9 mouse cellular contexts compared by ENCODE assay signal in the genomic region with DNA sequence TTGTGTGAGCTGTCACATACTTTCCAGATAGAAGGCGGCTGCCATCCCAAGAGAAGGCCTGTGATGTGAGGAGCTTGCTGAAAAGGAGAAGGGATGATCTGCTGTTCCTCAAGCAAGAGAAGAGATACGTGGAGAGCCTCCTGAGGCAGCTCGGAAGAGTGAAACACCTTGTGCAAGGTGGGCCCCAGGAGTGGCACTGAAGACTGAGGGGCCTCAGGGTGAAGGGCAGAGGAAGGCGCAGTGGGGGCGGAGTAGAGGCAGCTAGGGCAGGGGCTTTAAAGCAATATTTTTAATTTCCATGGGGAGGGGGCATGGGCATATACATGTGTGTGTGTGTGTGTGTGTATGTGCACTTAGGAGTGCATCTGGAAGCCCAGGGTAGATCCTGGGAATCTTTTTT. TPM values are rescaled to one million over a fixed set of nuclear protein-coding genes. Genes with fewer than 3 reads are reported as not detected.
DNase-seq lines count a peak whose midpoint lies in the region; ATAC-seq and TF ChIP-seq lines count a peak whose summit lies in the region.
"Had no signal": no experiment of that assay in that cellular context is flagged by ENCODE, and none has a peak within 500 bp of the region (broad histone marks: within the 10 kb centered on the region; RNA-seq: fewer than 3 reads in every experiment).

No protein-coding gene starts in this region.

- DNase-seq in lung, embryonic 14.5 days: no peak
- DNase-seq in lung, postnatal 25 days (ENCODE audit: low spot score): no peak
- no peak for DNase-seq in spleen, postnatal 10 days (ENCODE audit: low spot score in 2 of 2)
- DNase-seq in gastrocnemius, postnatal 25 days: no peak
- DNase-seq: layer of hippocampus, postnatal 36 days had no signal

- H3K4me2 ChIP-seq in lung, embryonic 14.5 days: peak overlapping the region; percentile 57
- H3K4me2 ChIP-seq in forebrain, embryonic 15.5 days (replicated peaks): peak overlapping the region; percentile 68
- H3K4me2 ChIP-seq in limb, embryonic 13.5 days (replicated peaks): peak overlapping the region; percentile 61
- H3K4me2 ChIP-seq in neural tube, embryonic 15.5 days: peak overlapping the region; percentile 74

- ATAC-seq in lung, embryonic 14.5 days (ENCODE audit: insufficient read depth): peak; percentile 16; the same call in 1 of the 2 replicates
- no peak for ATAC-seq in forebrain, embryonic 15.5 days (replicated peaks)
- no peak for ATAC-seq in limb, embryonic 13.5 days (ENCODE audit: low FRiP score, low read depth)
- no peak for ATAC-seq in neural tube, embryonic 15.5 days (ENCODE audit: low FRiP score)

- H3K9ac ChIP-seq in lung, embryonic 14.5 days: no peak overlapping the region
- 0 out of 2 replicates have a peak overlapping the region, but pooled peaks have one; percentile 33 for H3K9ac ChIP-seq in forebrain, embryonic 15.5 days (replicated peaks)
- H3K9ac ChIP-seq in limb, embryonic 13.5 days: no peak overlapping the region
- 0 out of 2 replicates have a peak overlapping the region, but pooled peaks have one; percentile 26 for H3K9ac ChIP-seq in neural tube, embryonic 15.5 days (replicated peaks)

- peaks cover 30% of the 10 kb centered on the region for H3K36me3 ChIP-seq in lung, embryonic 14.5 days (ENCODE audit: insufficient read depth)
- H3K36me3 ChIP-seq in forebrain, embryonic 15.5 days: no peaks in the 10 kb centered on the region
- peaks cover 15% of the 10 kb centered on the region for H3K36me3 ChIP-seq in limb, embryonic 13.5 days
- no peaks in the 10 kb centered on the region for H3K36me3 ChIP-seq in neural tube, embryonic 15.5 days

- H3K9me3 ChIP-seq in lung, embryonic 14.5 days (ENCODE audit: low read depth, low read length): no peaks in the 10 kb centered on the region
- no peaks in the 10 kb centered on the region for H3K9me3 ChIP-seq in forebrain, embryonic 15.5 days
- H3K9me3 ChIP-seq in limb, embryonic 13.5 days: no peaks in the 10 kb centered on the region
- no peaks in the 10 kb centered on the region for H3K9me3 ChIP-seq in neural tube, embryonic 15.5 days (replicated peaks)
- H3K9me3 ChIP-seq: G1E had no signal

- no peak overlapping the region for H3K27ac ChIP-seq in lung, embryonic 14.5 days (ENCODE audit: low read depth)
- H3K27ac ChIP-seq in forebrain, embryonic 15.5 days (replicated peaks): no peak overlapping the region
- no peak overlapping the region for H3K27ac ChIP-seq in limb, embryonic 13.5 days
- H3K27ac ChIP-seq in neural tube, embryonic 15.5 days (replicated peaks): no peak overlapping the region

- no peaks in the 10 kb centered on the region for H3K4me1 ChIP-seq in lung, embryonic 14.5 days (ENCODE audit: insufficient read depth)
- H3K4me1 ChIP-seq in forebrain, embryonic 15.5 days: peaks cover 7% of the 10 kb centered on the region
- peaks cover 11% of the 10 kb centered on the region for H3K4me1 ChIP-seq in limb, embryonic 13.5 days
- peaks cover 10% of the 10 kb centered on the region for H3K4me1 ChIP-seq in neural tube, embryonic 15.5 days

- WGBS in lung, embryonic 14.5 days: 67% methylated on average over 5 of the region's 5 CpGs
- WGBS in forebrain, embryonic 15.5 days: 85% methylated on average over 5 of the region's 5 CpGs
- 88% methylated on average over 5 of the region's 5 CpGs for WGBS in limb, embryonic 13.5 days
- 90% methylated on average over 5 of the region's 5 CpGs for WGBS in neural tube, embryonic 15.5 days

- H3K4me3 ChIP-seq in lung, embryonic 14.5 days (ENCODE audit: low read depth, low read length): no peak overlapping the region
- peak overlapping the region; percentile 35 for H3K4me3 ChIP-seq in forebrain, embryonic 15.5 days
- 0 out of 2 replicates have a peak overlapping the region, but pooled peaks have one; percentile 32 for H3K4me3 ChIP-seq in limb, embryonic 13.5 days
- peak overlapping the region; percentile 37 for H3K4me3 ChIP-seq in neural tube, embryonic 15.5 days (replicated peaks)

- H3K27me3 ChIP-seq in lung, embryonic 14.5 days (ENCODE audit: insufficient read depth, low read length): no peaks in the 10 kb centered on the region
- no peaks in the 10 kb centered on the region for H3K27me3 ChIP-seq in forebrain, embryonic 15.5 days
- H3K27me3 ChIP-seq in limb, embryonic 13.5 days: no peaks in the 10 kb centered on the region
- no peaks in the 10 kb centered on the region for H3K27me3 ChIP-seq in neural tube, embryonic 15.5 days (replicated peaks)

- TF ChIP-seq CTCF in lung, embryonic 14.5 days (IDR thresholded peaks at IDR 0.05; ENCODE audit: low read depth): no peak

RNA-seq across cellular contexts. Expression of a gene that starts 35.1 kb away (rescaled TPM):
- polyA plus RNA-seq in lung, embryonic 14.5 days (2014; fragmentation: Nextera tagmentation; extraction: Ambion mirVana): 12.5 and 12.7 TPM in 2 replicates
- 0.75 and 1.4 TPM in 2 replicates for polyA plus RNA-seq in forebrain, embryonic 15.5 days (2015; fragmentation: Nextera tagmentation; extraction: Ambion mirVana)
- polyA plus RNA-seq in limb, embryonic 13.5 days (2015; fragmentation: Nextera tagmentation; extraction: Ambion mirVana): 3.2 and 3.5 TPM in 2 replicates
- 1.1 and 3.9 TPM in 2 replicates for polyA plus RNA-seq in neural tube, embryonic 15.5 days (2015; fragmentation: Nextera tagmentation; extraction: Ambion mirVana)
- total RNA-seq in gastrocnemius, postnatal 25 days (2021): 1 to 10 TPM; 5.2 to 5.7 TPM

Comparison
In these comparisons a context has a peak if more than half of its experiments do, and no peak if none do; other contexts are left out.
1. H3K9ac ChIP-seq: peak in forebrain, embryonic 15.5 days (single experiment) and neural tube, embryonic 15.5 days (single experiment); none in lung, embryonic 14.5 days (single experiment) and limb, embryonic 13.5 days (single experiment).
2. Peak in every context shown above with its lines, with median percentiles within 50 percentile points of each other: H3K4me2 ChIP-seq.